Mouse (Mus musculus) kidney, embryonic 16.5 days (tissue): ENCODE measurements around the gene Siah3. TPM values are rescaled to one million over a fixed set of nuclear protein-coding genes. Genes with fewer than 3 reads are reported as not detected.

Experiments used
- polyA plus RNA-seq: library from polyadenylated mRNA; unstranded; fragments of >200 nt; fragmentation: Nextera tagmentation; extraction: Ambion mirVana; gene quantifications from 2 replicates; pipeline ENCODE4 v1.2.1, GENCODE M21; 2015

Siah3 gene
- polyA plus RNA-seq, 1 experiment from 2014 or later, result 0.07 TPM

Other genes starting within 250 kb of the Siah3 start
- 18.2 and 19.8 TPM in 2 replicates for gene Cpb2, start 213.7 kb upstream of the Siah3 start, polyA plus RNA-seq
- 32.7 and 36.2 TPM in 2 replicates for gene Zc3h13, start 171.6 kb upstream of the Siah3 start, polyA plus RNA-seq
- gene Spert, start 137.1 kb downstream of the Siah3 start, polyA plus RNA-seq, result not detected in 2 replicates
- 0.21 and 0.25 TPM in 2 replicates for gene Erich6b, start 186.3 kb downstream of the Siah3 start, polyA plus RNA-seq